Mouse (Mus musculus): ENCODE data around the gene Ppp3ca. TPM values are rescaled to one million over a fixed set of nuclear protein-coding genes. Genes with fewer than 3 reads are reported as not detected.

Gene Ppp3ca
- polyA plus RNA-seq, 1 experiment from 2014 or later, result 56.8 TPM

GRCm38 (mm10) chr3:136867366-136867765 lies 197.4 kb downstream of the Ppp3ca start:
- no peaks in the 10 kb centered on the region; the same call in 1 of the 2 replicates for H3K36me3 ChIP-seq (ENCODE audit: control insufficient read depth, insufficient read depth, low read length)
- no peak overlapping the region for H3K4me3 ChIP-seq (ENCODE audit: low read depth, low read length)
- no peak for ATAC-seq (ENCODE audit: insufficient number of reproducible peaks, insufficient read depth, low FRiP score, low read depth)
- no peak overlapping the region for H3K27ac ChIP-seq (ENCODE audit: low read length)
- H3K4me2 ChIP-seq (replicated peaks; ENCODE audit: low read depth, low read length), result no peak overlapping the region
- H3K27me3 ChIP-seq (ENCODE audit: control insufficient read depth, insufficient read depth, low read length), result no peaks in the 10 kb centered on the region
- H3K4me1 ChIP-seq (ENCODE audit: control insufficient read depth, insufficient read depth, low read length), result peaks cover 10% of the 10 kb centered on the region; the same call in 1 of the 2 replicates
- H3K9ac ChIP-seq (replicated peaks; ENCODE audit: low read depth, low read length), result no peak overlapping the region
- H3K9me3 ChIP-seq (ENCODE audit: control insufficient read depth, low read depth, low read length), result no peaks in the 10 kb centered on the region
- 89% methylated on average over 2 of the region's 2 CpGs for WGBS

- no peaks in the 10 kb centered on the region; the same call in 1 of the 2 replicates for H3K36me3 ChIP-seq (ENCODE audit: control insufficient read depth, insufficient read depth, low read length)
- no peaks in the 10 kb centered on the region for H3K9me3 ChIP-seq (ENCODE audit: control insufficient read depth, low read depth, low read length)
- peaks cover 10% of the 10 kb centered on the region; the same call in 1 of the 2 replicates for H3K4me1 ChIP-seq (ENCODE audit: control insufficient read depth, insufficient read depth, low read length)
- H3K27ac ChIP-seq (ENCODE audit: low read length), result no peak overlapping the region; the same call in 1 of the 2 replicates
- H3K4me2 ChIP-seq (replicated peaks; ENCODE audit: low read depth, low read length), result no peak overlapping the region
- no peak for ATAC-seq (ENCODE audit: insufficient number of reproducible peaks, insufficient read depth, low FRiP score, low read depth)
- no peak overlapping the region for H3K4me3 ChIP-seq (ENCODE audit: low read depth, low read length)
- WGBS, result 43% methylated on average over 14 of the region's 14 CpGs
- no peaks in the 10 kb centered on the region for H3K27me3 ChIP-seq (ENCODE audit: control insufficient read depth, insufficient read depth, low read length)
- H3K9ac ChIP-seq (replicated peaks; ENCODE audit: low read depth, low read length), result no peak overlapping the region
Measured at GRCm38 (mm10) chr3:136871772-136872532, 202.0 kb downstream of the Ppp3ca start.

- no peaks in the 10 kb centered on the region for H3K9me3 ChIP-seq (ENCODE audit: control insufficient read depth, low read depth, low read length)
- peaks cover 10% of the 10 kb centered on the region; the same call in 1 of the 2 replicates for H3K4me1 ChIP-seq (ENCODE audit: control insufficient read depth, insufficient read depth, low read length)
- no peaks in the 10 kb centered on the region for H3K27me3 ChIP-seq (ENCODE audit: control insufficient read depth, insufficient read depth, low read length)
- H3K4me2 ChIP-seq (replicated peaks; ENCODE audit: low read depth, low read length), result no peak overlapping the region
- WGBS, result 64% methylated on average over 8 of the region's 8 CpGs
- ATAC-seq (ENCODE audit: insufficient number of reproducible peaks, insufficient read depth, low FRiP score, low read depth), result no peak
- no peak overlapping the region for H3K27ac ChIP-seq (ENCODE audit: low read length)
- no peak overlapping the region for H3K4me3 ChIP-seq (ENCODE audit: low read depth, low read length)
- H3K9ac ChIP-seq (replicated peaks; ENCODE audit: low read depth, low read length), result no peak overlapping the region
- no peaks in the 10 kb centered on the region; the same call in 1 of the 2 replicates for H3K36me3 ChIP-seq (ENCODE audit: control insufficient read depth, insufficient read depth, low read length)
Measured at GRCm38 (mm10) chr3:136872533-136873095, 202.7 kb downstream of the Ppp3ca start.

GRCm38 (mm10) chr3:136873809-136874449 lies 204.0 kb downstream of the Ppp3ca start:
- no peak overlapping the region for H3K4me2 ChIP-seq (replicated peaks; ENCODE audit: low read depth, low read length)
- H3K27me3 ChIP-seq (ENCODE audit: control insufficient read depth, insufficient read depth, low read length), result no peaks in the 10 kb centered on the region
- H3K36me3 ChIP-seq (ENCODE audit: control insufficient read depth, insufficient read depth, low read length), result no peaks in the 10 kb centered on the region; the same call in 1 of the 2 replicates
- no peaks in the 10 kb centered on the region for H3K9me3 ChIP-seq (ENCODE audit: control insufficient read depth, low read depth, low read length)
- H3K4me3 ChIP-seq (ENCODE audit: low read depth, low read length), result no peak overlapping the region
- WGBS, result 90% methylated on average over 7 of the region's 7 CpGs
- H3K9ac ChIP-seq (replicated peaks; ENCODE audit: low read depth, low read length), result no peak overlapping the region
- peaks cover 10% of the 10 kb centered on the region; the same call in 1 of the 2 replicates for H3K4me1 ChIP-seq (ENCODE audit: control insufficient read depth, insufficient read depth, low read length)
- no peak overlapping the region for H3K27ac ChIP-seq (ENCODE audit: low read length)
- ATAC-seq (ENCODE audit: insufficient number of reproducible peaks, insufficient read depth, low FRiP score, low read depth), result no peak

GRCm38 (mm10) chr3:136874566-136874965 lies 204.6 kb downstream of the Ppp3ca start:
- no peak for ATAC-seq (ENCODE audit: insufficient number of reproducible peaks, insufficient read depth, low FRiP score, low read depth)
- Histone ChIP-seq H3K27ac (ENCODE audit: low read length) (no peak overlapping the region), H3K4me2 (replicated peaks; ENCODE audit: low read depth, low read length) (no peak overlapping the region), H3K9ac (replicated peaks; ENCODE audit: low read depth, low read length) (no peak overlapping the region), H3K4me1 (ENCODE audit: control insufficient read depth, insufficient read depth, low read length) (peaks cover 10% of the 10 kb centered on the region; the same call in 1 of the 2 replicates), H3K27me3 (ENCODE audit: control insufficient read depth, insufficient read depth, low read length) (no peaks in the 10 kb centered on the region), H3K9me3 (ENCODE audit: control insufficient read depth, low read depth, low read length) (no peaks in the 10 kb centered on the region), H3K36me3 (ENCODE audit: control insufficient read depth, insufficient read depth, low read length) (no peaks in the 10 kb centered on the region), H3K4me3 (ENCODE audit: low read depth, low read length) (no peak overlapping the region)
- 74% methylated on average over 5 of the region's 5 CpGs for WGBS

- no peaks in the 10 kb centered on the region for H3K4me1 ChIP-seq (ENCODE audit: control insufficient read depth, insufficient read depth, low read length)
- H3K4me2 ChIP-seq (replicated peaks; ENCODE audit: low read depth, low read length), result no peak overlapping the region
- H3K9me3 ChIP-seq (ENCODE audit: control insufficient read depth, low read depth, low read length), result no peaks in the 10 kb centered on the region
- no peaks in the 10 kb centered on the region for H3K27me3 ChIP-seq (ENCODE audit: control insufficient read depth, insufficient read depth, low read length)
- 74% methylated on average over 9 of the region's 9 CpGs for WGBS
- no peak overlapping the region for H3K4me3 ChIP-seq (ENCODE audit: low read depth, low read length)
- 0 out of 2 replicates have a peak, but pooled peaks cover 2% of the 10 kb centered on the region for H3K36me3 ChIP-seq (ENCODE audit: control insufficient read depth, insufficient read depth, low read length)
- no peak overlapping the region for H3K27ac ChIP-seq (ENCODE audit: low read length)
- no peak for ATAC-seq (ENCODE audit: insufficient number of reproducible peaks, insufficient read depth, low FRiP score, low read depth)
- no peak overlapping the region for H3K9ac ChIP-seq (replicated peaks; ENCODE audit: low read depth, low read length)
Measured at GRCm38 (mm10) chr3:136887741-136888140, 217.8 kb downstream of the Ppp3ca start.

GRCm38 (mm10) chr3:136892140-136892539 lies 222.2 kb downstream of the Ppp3ca start:
- WGBS, result 74% methylated on average over 3 of the region's 3 CpGs
- H3K4me3 ChIP-seq (ENCODE audit: low read depth, low read length), result no peak overlapping the region
- H3K27me3 ChIP-seq (ENCODE audit: control insufficient read depth, insufficient read depth, low read length), result no peaks in the 10 kb centered on the region
- no peak overlapping the region for H3K27ac ChIP-seq (ENCODE audit: low read length)
- H3K9me3 ChIP-seq (ENCODE audit: control insufficient read depth, low read depth, low read length), result no peaks in the 10 kb centered on the region
- no peaks in the 10 kb centered on the region for H3K4me1 ChIP-seq (ENCODE audit: control insufficient read depth, insufficient read depth, low read length)
- no peak for ATAC-seq (ENCODE audit: insufficient number of reproducible peaks, insufficient read depth, low FRiP score, low read depth)
- no peak overlapping the region for H3K4me2 ChIP-seq (replicated peaks; ENCODE audit: low read depth, low read length)
- no peak overlapping the region for H3K9ac ChIP-seq (replicated peaks; ENCODE audit: low read depth, low read length)
- H3K36me3 ChIP-seq (ENCODE audit: control insufficient read depth, insufficient read depth, low read length), result 0 out of 2 replicates have a peak, but pooled peaks cover 2% of the 10 kb centered on the region

GRCm38 (mm10) chr3:136893596-136894402 lies 223.9 kb downstream of the Ppp3ca start:
- Histone ChIP-seq H3K9me3 (ENCODE audit: control insufficient read depth, low read depth, low read length) (no peaks in the 10 kb centered on the region), H3K4me3 (ENCODE audit: low read depth, low read length) (no peak overlapping the region), H3K27me3 (ENCODE audit: control insufficient read depth, insufficient read depth, low read length) (no peaks in the 10 kb centered on the region), H3K4me2 (replicated peaks; ENCODE audit: low read depth, low read length) (no peak overlapping the region), H3K27ac (ENCODE audit: low read length) (no peak overlapping the region), H3K36me3 (ENCODE audit: control insufficient read depth, insufficient read depth, low read length) (0 out of 2 replicates have a peak, but pooled peaks cover 2% of the 10 kb centered on the region), H3K9ac (replicated peaks; ENCODE audit: low read depth, low read length) (no peak overlapping the region), H3K4me1 (ENCODE audit: control insufficient read depth, insufficient read depth, low read length) (no peaks in the 10 kb centered on the region)
- 85% methylated on average over 18 of the region's 18 CpGs for WGBS
- no peak for ATAC-seq (ENCODE audit: insufficient number of reproducible peaks, insufficient read depth, low FRiP score, low read depth)
